Mouse (Mus musculus) right cerebral cortex, postnatal 14 days (tissue): ENCODE measurements around the gene Gm17359.
"Not testable (repeated sequence)": the region's sequence is repeated elsewhere in the genome, so short reads cannot be mapped to it uniquely, and the experiment has no call there.

Experiments used
- DNase-seq: peaks from one replicate; pipeline ENCODE4 v3.0.0; 2022

Gene Gm17359

GRCm38 (mm10) chr3:79416944-79417680 is 80.7 kb downstream of the Gm17359 start:
- DNase-seq, result no peak

GRCm38 (mm10) chr3:79418921-79419320 is 82.5 kb downstream of the Gm17359 start:
- DNase-seq, result no peak

GRCm38 (mm10) chr3:79425441-79425840 is 89.0 kb downstream of the Gm17359 start:
- DNase-seq, result no peak

GRCm38 (mm10) chr3:79433593-79433992 is 97.1 kb downstream of the Gm17359 start:
- no peak for DNase-seq

- no peak for DNase-seq
These were observed 98.0 kb downstream of the Gm17359 start for GRCm38 (mm10) chr3:79434436-79434835.

GRCm38 (mm10) chr3:79434985-79435384 is 98.5 kb downstream of the Gm17359 start:
- DNase-seq, result no peak

GRCm38 (mm10) chr3:79436186-79436585 is 99.7 kb downstream of the Gm17359 start:
- peak; percentile 61 for DNase-seq

GRCm38 (mm10) chr3:79438276-79438675 is 101.8 kb downstream of the Gm17359 start:
- DNase-seq, result no peak

GRCm38 (mm10) chr3:79440976-79441491 is 104.6 kb downstream of the Gm17359 start:
- peak; percentile 24 for DNase-seq

- DNase-seq, result no peak
These were observed 107.4 kb downstream of the Gm17359 start for GRCm38 (mm10) chr3:79443850-79444249.

GRCm38 (mm10) chr3:79445041-79445440 is 108.6 kb downstream of the Gm17359 start:
- DNase-seq, result no peak

GRCm38 (mm10) chr3:79446124-79446523 is 109.7 kb downstream of the Gm17359 start:
- no peak for DNase-seq

- not testable (repeated sequence) for DNase-seq
These were observed 110.2 kb downstream of the Gm17359 start for GRCm38 (mm10) chr3:79446648-79447047.

GRCm38 (mm10) chr3:79448421-79448820 is 112.0 kb downstream of the Gm17359 start:
- no peak for DNase-seq

- no peak for DNase-seq
These were observed 112.9 kb downstream of the Gm17359 start for GRCm38 (mm10) chr3:79449361-79449760.

GRCm38 (mm10) chr3:79452696-79453263 is 116.3 kb downstream of the Gm17359 start:
- DNase-seq, result no peak

GRCm38 (mm10) chr3:79455761-79456160 is 119.3 kb downstream of the Gm17359 start:
- no peak for DNase-seq

GRCm38 (mm10) chr3:79458651-79459275 is 122.3 kb downstream of the Gm17359 start:
- no peak for DNase-seq

GRCm38 (mm10) chr3:79469440-79469839 is 133.0 kb downstream of the Gm17359 start:
- DNase-seq, result no peak

GRCm38 (mm10) chr3:79472362-79472761 is 135.9 kb downstream of the Gm17359 start:
- DNase-seq, result no peak

- no peak for DNase-seq
These were observed 138.4 kb downstream of the Gm17359 start for GRCm38 (mm10) chr3:79474911-79475310.

GRCm38 (mm10) chr3:79475980-79476379 is 139.5 kb downstream of the Gm17359 start:
- DNase-seq, result no peak

GRCm38 (mm10) chr3:79478400-79478799 is 141.9 kb downstream of the Gm17359 start:
- no peak for DNase-seq

- no peak for DNase-seq
These were observed 142.4 kb downstream of the Gm17359 start for GRCm38 (mm10) chr3:79478880-79479279.
